Mouse (Mus musculus) kidney, adult 18-20 months (tissue): ENCODE results near the gene Gmfb.
"Not testable (repeated sequence)": the region's sequence is repeated elsewhere in the genome, so short reads cannot be mapped to it uniquely, and the experiment has no call there.

Experiments
- DNase-seq: peaks from one replicate; pipeline ENCODE4 v3.0.0; 2021

Gmfb gene

DNA sequence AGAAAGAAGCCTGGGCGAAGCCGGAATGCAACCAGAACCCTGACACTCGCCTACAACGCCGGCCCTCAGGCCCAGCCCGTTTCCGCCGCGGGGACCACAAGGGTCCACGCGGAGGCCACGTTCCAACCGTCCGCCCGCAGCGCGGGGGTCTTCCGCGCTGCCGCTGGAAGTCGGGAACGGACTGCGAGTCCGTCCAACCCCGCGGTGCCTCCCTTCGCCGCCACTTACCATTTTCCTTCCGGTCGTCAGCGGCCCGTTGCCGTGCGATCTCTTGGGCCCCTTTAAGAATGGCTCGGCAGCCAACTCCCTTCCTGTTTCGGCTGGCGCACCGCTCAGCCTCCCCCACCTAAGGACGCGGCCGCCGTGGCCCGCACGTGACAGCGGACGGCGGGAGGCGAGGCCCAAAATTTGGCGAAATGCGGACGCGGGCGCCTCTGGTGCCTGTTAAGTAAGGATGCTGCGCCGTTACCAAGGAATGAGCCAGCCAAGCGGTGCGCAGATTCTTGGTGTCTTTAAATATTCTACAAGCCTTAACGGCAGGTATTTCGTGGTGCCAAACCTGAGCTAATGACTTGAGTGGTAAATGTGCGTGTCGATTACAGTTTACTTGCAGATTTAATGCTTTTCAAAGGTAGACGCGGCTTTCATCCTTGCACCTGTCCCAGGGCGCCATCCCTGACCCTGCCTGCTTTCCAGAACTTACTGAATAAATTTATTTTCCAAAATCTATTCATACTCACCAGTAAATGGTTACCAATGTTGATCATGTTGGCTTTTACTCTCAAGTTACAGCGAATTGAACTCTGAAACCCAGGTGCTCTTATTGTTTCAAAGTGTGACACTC lies at the start of gene Gmfb:
Gmfb (minus strand) TSS at position 370 of the 844 bp plus-strand sequence.
- peak; percentile 97 for DNase-seq

DNA sequence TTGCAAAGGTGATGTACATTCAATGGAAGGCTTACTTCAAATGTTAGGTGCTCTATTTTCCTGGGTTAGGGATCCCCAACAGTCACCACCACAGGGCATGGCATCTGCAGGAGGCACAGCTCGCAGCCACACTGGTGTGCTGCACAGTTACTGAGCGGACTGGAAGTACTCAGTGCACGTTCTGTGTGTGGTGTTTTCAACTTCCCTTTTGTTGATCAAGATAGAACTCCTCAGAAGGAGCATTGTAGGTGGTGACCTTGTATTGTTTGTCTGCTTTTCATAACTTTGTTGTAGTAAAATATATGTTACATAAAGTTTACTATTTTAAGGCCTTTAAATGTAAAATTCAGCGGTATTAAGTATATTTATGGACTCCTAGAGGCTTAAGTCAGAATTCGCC lies 40.9 kb upstream of the Gmfb start:
- DNase-seq: no peak

DNA sequence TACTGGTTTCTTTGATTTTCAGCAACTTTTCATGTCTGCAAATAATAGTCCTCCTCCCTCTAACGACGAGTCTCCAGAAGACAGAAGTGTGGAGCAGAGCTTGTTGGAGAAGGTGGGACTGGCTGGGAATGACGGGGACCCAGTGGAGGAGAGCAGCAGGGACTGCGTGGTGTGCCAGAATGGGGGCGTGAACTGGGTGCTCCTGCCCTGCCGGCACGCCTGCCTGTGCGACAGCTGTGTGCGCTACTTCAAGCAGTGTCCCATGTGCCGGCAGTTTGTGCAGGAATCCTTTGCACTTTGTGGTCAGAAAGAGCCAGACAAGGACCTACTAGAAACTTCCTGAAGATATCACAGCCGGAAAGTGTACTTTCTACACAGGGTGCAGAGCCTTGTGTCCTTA lies 31.6 kb upstream of the Gmfb start:
- no peak for DNase-seq

GRCm38 (mm10) chr14:46849769-46850168 lies 27.7 kb upstream of the Gmfb start:
- DNase-seq: no peak

- DNase-seq: no peak
Observed at GRCm38 (mm10) chr14:46848736-46849135, 26.7 kb upstream of the Gmfb start.

DNA sequence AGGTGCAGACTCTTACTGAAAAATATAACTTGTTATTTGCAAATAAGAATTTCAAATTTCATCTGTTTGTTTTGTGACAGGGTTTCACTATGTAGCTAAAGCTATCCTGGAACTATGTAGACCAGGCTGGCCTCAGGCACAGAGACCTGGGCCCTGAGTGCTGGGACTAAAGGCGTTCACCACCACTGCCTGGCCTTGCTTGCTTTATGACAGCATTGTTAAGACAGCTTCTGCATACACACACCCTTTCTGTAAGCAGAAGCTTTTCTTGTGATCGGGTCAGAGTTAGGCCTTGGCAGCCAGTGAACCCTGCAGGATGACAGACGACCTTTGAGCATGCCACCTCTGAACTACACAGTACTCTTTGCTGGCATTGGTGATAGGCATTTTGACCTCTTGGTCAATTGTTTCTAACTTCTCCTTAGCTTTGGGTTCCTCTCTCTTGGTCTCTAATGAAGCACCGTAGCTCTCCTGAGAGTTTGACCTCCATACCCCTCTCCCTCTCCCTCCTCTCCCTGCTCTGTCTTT lies 26.1 kb upstream of the Gmfb start:
- peak; percentile 11 for DNase-seq

GRCm38 (mm10) chr14:46845706-46846105 lies 23.7 kb upstream of the Gmfb start:
- no peak for DNase-seq

- DNase-seq: no peak
Observed at GRCm38 (mm10) chr14:46839326-46839725, 17.3 kb upstream of the Gmfb start.

DNA sequence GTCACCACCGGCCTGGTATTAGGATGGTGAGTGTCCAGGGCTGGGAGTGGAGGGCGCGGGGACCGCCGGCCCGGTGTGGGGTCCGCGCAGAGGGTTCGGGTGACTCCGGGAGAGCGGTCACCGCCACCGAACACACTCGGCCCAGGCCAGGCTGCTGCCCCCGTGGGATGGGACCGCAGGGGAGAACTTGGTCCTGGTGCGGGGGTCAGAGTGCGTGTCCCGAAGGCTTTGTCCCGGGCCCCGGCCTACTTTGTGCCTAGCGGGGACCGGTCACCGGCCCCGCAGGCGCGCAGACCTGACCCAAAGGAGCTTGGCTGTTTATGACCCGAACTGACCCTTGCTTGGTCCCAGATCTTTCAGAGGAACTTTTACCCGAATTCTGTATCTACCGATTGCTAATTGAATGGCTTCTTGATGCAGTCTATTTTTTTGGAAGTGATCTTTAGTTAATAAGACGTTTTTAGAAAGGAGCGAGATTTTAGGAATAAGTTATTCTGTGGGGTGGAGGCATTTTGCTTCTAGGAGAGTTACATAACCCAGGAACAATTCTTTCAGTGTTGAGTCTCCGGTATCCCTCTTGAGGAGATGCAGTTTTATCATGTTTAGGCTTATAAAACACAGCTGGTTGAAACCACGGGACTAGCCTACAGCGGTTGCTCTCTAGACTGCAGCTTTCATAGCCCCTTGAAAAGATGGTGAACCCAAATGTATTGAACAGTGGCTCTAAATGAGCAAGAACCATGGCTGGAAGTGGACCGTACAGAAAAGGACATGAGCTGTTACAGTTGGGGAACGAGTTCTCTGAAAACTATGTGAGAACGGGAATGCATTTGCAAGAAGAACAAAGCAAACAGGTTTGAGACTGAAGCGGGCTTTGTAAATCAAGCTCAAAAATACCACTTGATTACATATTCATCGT lies 10.6 kb upstream of the Gmfb start:
- peak; percentile 13 for DNase-seq

- DNase-seq: peak; percentile 97
Observed at GRCm38 (mm10) chr14:46831837-46832333, 9.8 kb upstream of the Gmfb start, which contains the start of gene Cgrrf1. TSS of gene Cgrrf1 (plus strand) at chr14:46832125.

- DNase-seq: no peak
Observed at GRCm38 (mm10) chr14:46831295-46831694, 9.3 kb upstream of the Gmfb start.

DNA sequence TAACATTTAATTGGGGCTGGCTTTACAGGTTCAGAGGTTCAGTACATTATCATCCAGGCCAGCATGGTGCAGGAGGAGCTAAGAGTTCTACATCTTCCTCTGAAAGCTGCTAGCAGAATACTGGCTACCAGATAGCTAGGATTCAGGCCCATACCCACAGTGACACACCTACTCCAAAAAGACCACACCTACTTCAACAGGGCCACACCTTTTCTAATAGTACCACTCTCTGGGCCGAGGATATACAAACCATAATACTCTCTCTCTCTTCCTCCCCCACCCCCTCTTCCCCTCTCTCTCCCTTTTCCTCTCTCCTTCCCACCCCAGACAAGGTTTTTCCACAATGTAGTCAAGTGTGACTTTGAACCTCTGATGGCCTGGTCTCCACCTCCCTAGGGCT lies 5.4 kb upstream of the Gmfb start:
- DNase-seq: no peak

DNA sequence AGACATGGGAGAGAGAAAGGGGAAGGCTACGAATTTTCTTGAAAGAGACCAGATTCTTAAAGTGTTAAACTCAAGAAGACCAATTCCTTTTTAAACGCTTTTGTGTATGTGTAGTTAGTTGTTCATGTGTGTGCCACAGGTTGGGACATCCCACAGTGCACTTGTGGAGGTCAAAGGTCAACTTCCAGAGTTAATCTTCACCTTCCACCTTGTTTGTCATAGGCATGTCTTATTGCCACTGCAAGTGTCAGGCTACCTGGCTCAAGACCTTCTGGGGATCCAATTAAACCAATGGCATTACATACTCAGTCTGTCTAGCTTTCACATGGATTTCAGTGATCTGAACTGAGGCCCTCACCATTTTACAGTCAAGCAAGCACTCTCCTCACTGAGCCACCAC lies 2.0 kb upstream of the Gmfb start:
- DNase-seq: no peak

- peak; percentile 62 for DNase-seq
Observed at GRCm38 (mm10) chr14:46821271-46821872, 670 bp downstream of the Gmfb start.

DNA sequence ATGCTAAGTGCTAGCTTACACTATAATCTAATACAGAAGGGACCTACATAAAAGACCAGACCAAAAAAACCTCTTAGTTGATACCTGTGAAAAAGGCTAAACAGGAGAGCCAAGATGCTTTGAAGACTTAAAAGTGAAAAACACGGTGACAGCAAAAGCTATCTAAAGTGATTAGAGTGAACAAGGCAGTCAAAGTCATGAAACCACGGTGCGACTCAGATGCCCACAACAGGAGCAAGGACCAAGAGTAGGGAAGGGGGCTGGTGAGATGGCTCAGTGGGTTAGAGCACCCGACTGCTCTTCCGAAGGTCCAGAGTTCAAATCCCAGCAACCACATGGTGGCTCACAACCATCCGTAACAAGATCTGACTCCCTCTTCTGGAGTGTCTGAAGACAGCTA lies 2.1 kb downstream of the Gmfb start:
- DNase-seq: not testable (repeated sequence)

DNA sequence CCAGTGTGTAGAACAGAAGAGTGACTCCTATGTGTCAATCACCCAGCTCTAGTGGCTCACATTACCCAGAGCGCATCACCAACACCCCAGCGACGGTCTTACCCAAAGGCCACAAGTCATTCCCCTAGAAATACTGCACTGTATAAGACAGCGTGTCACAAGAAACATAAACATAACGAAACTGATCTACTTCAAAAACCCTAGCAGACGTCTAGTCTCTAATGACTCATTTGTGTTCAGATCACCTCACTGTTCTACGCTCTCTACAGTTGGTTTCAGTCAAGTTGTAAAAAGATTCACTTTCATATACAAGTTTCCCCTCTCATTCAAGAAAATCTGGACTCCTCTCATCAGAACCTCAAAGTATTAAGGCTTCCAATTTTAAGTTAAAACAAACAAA lies 3.3 kb downstream of the Gmfb start:
- no peak for DNase-seq

DNA sequence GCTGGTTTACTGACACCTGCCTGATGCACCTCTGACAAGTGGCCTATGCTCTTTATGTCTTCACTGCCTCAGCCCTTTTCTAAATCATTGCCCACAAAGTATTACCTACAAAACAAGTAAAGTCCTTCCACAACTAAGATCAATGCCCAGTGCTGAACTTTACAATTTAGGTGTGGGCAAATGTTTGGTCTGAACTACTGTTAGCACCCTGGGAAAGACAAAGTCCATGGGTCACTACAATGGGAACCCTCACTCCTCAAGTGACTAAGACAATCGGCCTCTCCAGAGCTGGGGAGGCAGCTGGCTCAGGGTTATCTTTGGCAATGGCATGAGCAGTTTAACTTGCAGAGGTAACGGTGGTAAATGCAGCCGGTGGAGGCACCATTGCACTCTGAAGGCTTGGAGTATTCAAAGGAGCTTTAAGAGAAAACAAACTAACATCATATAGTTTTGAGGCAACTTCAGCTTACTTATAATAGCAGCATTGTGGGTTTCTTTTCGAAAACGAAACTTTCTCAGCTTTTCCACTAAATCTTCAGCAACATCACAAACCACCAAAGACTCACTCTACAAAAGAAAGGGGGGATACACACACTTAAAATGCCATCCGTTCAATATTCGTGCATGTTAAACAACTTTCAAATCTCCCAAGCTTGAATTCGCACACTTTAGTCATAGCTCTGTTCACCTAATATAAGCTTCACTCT lies 5.0 kb downstream of the Gmfb start:
- DNase-seq: no peak

DNA sequence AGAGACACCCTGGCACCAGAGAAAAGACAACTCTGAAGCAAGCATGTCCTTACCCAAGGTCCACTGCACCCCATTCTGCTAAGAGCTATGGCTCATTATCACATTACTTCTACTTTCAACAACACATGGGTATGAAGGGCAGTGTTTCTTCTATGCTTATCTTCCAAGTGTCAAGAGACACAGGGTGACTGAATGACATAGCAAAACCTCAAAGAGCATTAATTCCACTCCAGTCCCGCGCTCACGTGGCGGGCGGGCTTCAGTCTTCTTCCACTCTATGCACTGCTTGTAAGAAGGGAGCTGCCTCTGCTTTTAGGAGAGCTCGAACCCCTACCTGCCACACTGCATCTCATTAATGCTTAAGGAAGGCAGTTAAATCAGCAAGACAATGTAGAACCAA lies 6.4 kb downstream of the Gmfb start:
- no peak for DNase-seq

GRCm38 (mm10) chr14:46807927-46808326 lies 14.1 kb downstream of the Gmfb start:
- no peak for DNase-seq

- no peak for DNase-seq
Observed at GRCm38 (mm10) chr14:46806186-46806585, 15.9 kb downstream of the Gmfb start.

DNA sequence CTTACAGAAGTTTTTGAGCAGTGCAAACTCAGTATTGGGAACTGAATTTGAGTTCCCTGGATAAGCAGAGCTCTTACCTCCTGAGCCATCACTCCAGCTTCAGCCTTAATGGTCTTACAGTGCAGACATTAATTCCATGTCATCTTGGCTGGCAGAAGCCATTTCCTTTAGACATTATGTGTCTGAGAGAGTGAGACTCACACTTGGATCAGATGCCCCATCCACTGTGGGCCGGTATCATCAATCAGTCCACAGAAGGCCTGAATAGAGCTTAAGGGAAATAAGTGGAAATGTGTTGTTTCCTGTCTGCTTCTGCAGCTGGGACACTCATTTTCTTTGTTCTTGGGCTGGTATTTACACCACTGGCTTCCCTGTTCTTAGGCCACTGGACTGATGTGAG lies 18.3 kb downstream of the Gmfb start:
- no peak for DNase-seq

DNA sequence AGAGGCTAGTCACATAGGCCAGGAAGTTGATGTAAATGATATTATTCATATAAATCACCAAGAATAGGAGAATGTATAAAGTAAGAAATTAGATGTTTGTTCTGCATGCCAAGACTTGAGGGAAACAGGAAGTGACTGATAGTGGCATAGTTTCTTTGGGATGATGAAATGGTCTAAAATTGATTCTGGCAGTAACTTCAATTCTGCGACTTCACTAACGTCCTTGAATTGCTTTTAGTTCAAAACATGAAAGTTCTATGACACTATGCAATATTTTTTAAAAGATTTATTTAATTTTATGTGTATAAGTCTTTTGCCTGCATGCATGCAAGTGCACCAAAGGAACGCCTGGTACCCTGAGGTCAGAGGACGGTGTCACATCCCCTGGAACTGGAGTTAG lies 18.8 kb downstream of the Gmfb start:
- DNase-seq: no peak
